ENCODE assay signal across 9 mouse cellular contexts in the genomic region with DNA sequence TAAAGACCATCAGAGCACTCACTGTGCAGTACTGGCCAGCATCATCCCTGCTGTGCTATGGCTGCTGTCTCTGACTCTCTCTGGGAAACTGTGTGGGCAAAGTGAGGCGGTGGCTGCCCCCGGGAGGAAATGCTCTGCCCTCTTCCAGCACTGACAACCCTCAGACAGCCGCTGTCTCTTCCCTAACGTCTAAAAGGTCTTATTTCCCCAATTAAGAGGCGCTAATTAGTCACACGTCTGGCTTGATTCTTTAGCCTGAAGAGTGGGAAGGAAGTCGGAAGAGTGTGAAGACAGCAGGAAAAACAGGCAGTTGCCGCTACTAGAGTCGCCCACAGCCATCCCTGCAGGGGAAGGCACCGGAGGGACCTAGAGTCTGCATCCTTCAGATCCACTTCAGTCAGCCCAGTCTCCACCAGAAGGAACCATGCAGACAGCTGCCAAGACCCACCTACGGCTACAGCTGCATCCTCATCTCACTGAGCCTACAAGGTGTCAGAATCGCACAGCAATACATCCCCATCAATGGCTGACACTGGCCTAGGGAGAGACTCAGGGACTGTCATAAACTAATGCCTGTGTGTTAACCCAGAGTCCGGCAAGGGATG. TPM values are rescaled to one million over a fixed set of nuclear protein-coding genes. Genes with fewer than 3 reads are reported as not detected.
DNase-seq lines count a peak whose midpoint lies in the region; ATAC-seq lines count a peak whose summit lies in the region.
"Had no signal": no experiment of that assay in that cellular context is flagged by ENCODE, and none has a peak within 500 bp of the region (broad histone marks: within the 10 kb centered on the region; RNA-seq: fewer than 3 reads in every experiment).

No protein-coding gene starts in this region.

- peaks cover 84% of the 10 kb centered on the region for H3K4me1 ChIP-seq in kidney, embryonic 15.5 days
- peaks cover 36% of the 10 kb centered on the region for H3K4me1 ChIP-seq in kidney, embryonic 14.5 days (ENCODE audit: control insufficient read depth, insufficient read depth, low read length)
- H3K4me1 ChIP-seq in embryonic facial prominence, embryonic 15.5 days: peaks cover 56% of the 10 kb centered on the region

- H3K9ac ChIP-seq in kidney, embryonic 15.5 days: no peak overlapping the region
- no peak overlapping the region for H3K9ac ChIP-seq in kidney, embryonic 14.5 days (ENCODE audit: low read depth, low read length)
- no peak overlapping the region for H3K9ac ChIP-seq in embryonic facial prominence, embryonic 15.5 days

- no peak for ATAC-seq in kidney, embryonic 15.5 days (replicated peaks; ENCODE audit: low FRiP score)
- ATAC-seq in kidney, embryonic 14.5 days (ENCODE audit: low FRiP score, low TSS enrichment): no peak
- ATAC-seq in embryonic facial prominence, embryonic 15.5 days (ENCODE audit: insufficient number of reproducible peaks, low FRiP score, low TSS enrichment, low read depth): no peak
- ATAC-seq in megakaryocyte-erythroid progenitor cell, adult 5-6 weeks (replicated peaks; ENCODE audit: low FRiP score, low TSS enrichment, poor library complexity, severe bottlenecking): peak; percentile 40

- H3K4me3 ChIP-seq in kidney, embryonic 15.5 days (replicated peaks): no peak overlapping the region
- no peak overlapping the region for H3K4me3 ChIP-seq in kidney, embryonic 14.5 days (ENCODE audit: low read length)
- H3K4me3 ChIP-seq in embryonic facial prominence, embryonic 15.5 days (replicated peaks): no peak overlapping the region

- peak; percentile 78 for DNase-seq in layer of hippocampus, adult 9-11 months
- no peak for DNase-seq in spleen, postnatal 36 days (ENCODE audit: low spot score in 2 of 2)
- no peak for DNase-seq in B cell, adult 2 months
- no peak for DNase-seq in adrenal gland, postnatal 25 days
- DNase-seq: cerebellum, postnatal 10 days had no signal

- no peak overlapping the region for H3K4me2 ChIP-seq in kidney, embryonic 15.5 days
- H3K4me2 ChIP-seq in kidney, embryonic 14.5 days (replicated peaks; ENCODE audit: low read depth, low read length): no peak overlapping the region
- no peak overlapping the region for H3K4me2 ChIP-seq in embryonic facial prominence, embryonic 15.5 days (replicated peaks)

- H3K36me3 ChIP-seq in kidney, embryonic 15.5 days: no peaks in the 10 kb centered on the region
- H3K36me3 ChIP-seq in kidney, embryonic 14.5 days (ENCODE audit: control insufficient read depth, insufficient read depth, low read length): no peaks in the 10 kb centered on the region
- H3K36me3 ChIP-seq in embryonic facial prominence, embryonic 15.5 days: no peaks in the 10 kb centered on the region

- H3K9me3 ChIP-seq in kidney, embryonic 15.5 days (replicated peaks): no peaks in the 10 kb centered on the region
- no peaks in the 10 kb centered on the region for H3K9me3 ChIP-seq in kidney, embryonic 14.5 days (ENCODE audit: control insufficient read depth, low read length)
- H3K9me3 ChIP-seq in embryonic facial prominence, embryonic 15.5 days (replicated peaks): no peaks in the 10 kb centered on the region

- WGBS in kidney, embryonic 15.5 days: 37% methylated on average over 13 of the region's 13 CpGs
- WGBS in kidney, embryonic 14.5 days: 29% methylated on average over 13 of the region's 13 CpGs
- WGBS in embryonic facial prominence, embryonic 15.5 days: 25% methylated on average over 13 of the region's 13 CpGs

- H3K27me3 ChIP-seq in kidney, embryonic 15.5 days: no peaks in the 10 kb centered on the region
- no peaks in the 10 kb centered on the region for H3K27me3 ChIP-seq in kidney, embryonic 14.5 days (ENCODE audit: control insufficient read depth, insufficient read depth, low read length)
- H3K27me3 ChIP-seq in embryonic facial prominence, embryonic 15.5 days: no peaks in the 10 kb centered on the region

- H3K27ac ChIP-seq in kidney, embryonic 15.5 days: peak overlapping the region; percentile 76; the same call in 1 of the 2 replicates
- H3K27ac ChIP-seq in kidney, embryonic 14.5 days (ENCODE audit: low read depth, low read length): no peak overlapping the region
- H3K27ac ChIP-seq in embryonic facial prominence, embryonic 15.5 days (replicated peaks): peak overlapping the region; percentile 44; the same call in 1 of the 2 replicates

RNA-seq across cellular contexts. Expression of gene Crybb3, which starts 38.6 kb away (rescaled TPM):
- polyA plus RNA-seq in kidney, embryonic 15.5 days (2015; fragmentation: Nextera tagmentation; extraction: Ambion mirVana): 1.1 and 1.2 TPM in 2 replicates
- 0.47 and 1.8 TPM in 2 replicates for polyA plus RNA-seq in kidney, embryonic 14.5 days (2014; fragmentation: Nextera tagmentation; extraction: Ambion mirVana)
- 5.0 and 5.4 TPM in 2 replicates for polyA plus RNA-seq in embryonic facial prominence, embryonic 15.5 days (2015; fragmentation: Nextera tagmentation; extraction: Ambion mirVana)
- not detected in 2 replicates for total RNA-seq in megakaryocyte-erythroid progenitor cell, adult 5-6 weeks (2014; fragmentation: Nextera tagmentation)
- total RNA-seq in megakaryocyte-erythroid progenitor cell, adult 5-6 weeks (2017): not detected in 2 replicates
- 0.70 TPM in 1 of 2 replicates, not detected in the other for total RNA-seq in adrenal gland, postnatal 25 days (2021)

RNA-seq across cellular contexts. Expression of gene Crybb2, which starts 50.0 kb away (rescaled TPM):
- not detected in 2 replicates for polyA plus RNA-seq in kidney, embryonic 15.5 days (2015; fragmentation: Nextera tagmentation; extraction: Ambion mirVana)
- polyA plus RNA-seq in kidney, embryonic 14.5 days (2014; fragmentation: Nextera tagmentation; extraction: Ambion mirVana): not detected in 2 replicates
- not detected in 2 replicates for polyA plus RNA-seq in embryonic facial prominence, embryonic 15.5 days (2015; fragmentation: Nextera tagmentation; extraction: Ambion mirVana)
- not detected in 2 replicates for total RNA-seq in megakaryocyte-erythroid progenitor cell, adult 5-6 weeks (2014; fragmentation: Nextera tagmentation)
- not detected in 2 replicates for total RNA-seq in megakaryocyte-erythroid progenitor cell, adult 5-6 weeks (2017)
- not detected in 2 replicates for total RNA-seq in adrenal gland, postnatal 25 days (2021)
